Mouse (Mus musculus) olfactory bulb, adult 2 months (tissue): ENCODE data around the gene Maneal.

ENCODE experiments used
- CTCF ChIP-seq: fragments of 200-500 bp; IDR thresholded peaks from 2 replicates; pipeline ENCODE4 v1.5.1; 2012; ENCODE audit warnings: low read depth, mild to moderate bottlenecking, low read length, moderate library complexity; ENCODE audit not compliant: insufficient read depth
- POLR2A ChIP-seq: fragments of 200-500 bp; IDR thresholded peaks from 2 replicates; pipeline ENCODE4 v1.6.1; 2012; ENCODE audit warnings: mild to moderate bottlenecking, low read depth, low read length, moderate library complexity; ENCODE audit not compliant: insufficient read depth

DNA sequence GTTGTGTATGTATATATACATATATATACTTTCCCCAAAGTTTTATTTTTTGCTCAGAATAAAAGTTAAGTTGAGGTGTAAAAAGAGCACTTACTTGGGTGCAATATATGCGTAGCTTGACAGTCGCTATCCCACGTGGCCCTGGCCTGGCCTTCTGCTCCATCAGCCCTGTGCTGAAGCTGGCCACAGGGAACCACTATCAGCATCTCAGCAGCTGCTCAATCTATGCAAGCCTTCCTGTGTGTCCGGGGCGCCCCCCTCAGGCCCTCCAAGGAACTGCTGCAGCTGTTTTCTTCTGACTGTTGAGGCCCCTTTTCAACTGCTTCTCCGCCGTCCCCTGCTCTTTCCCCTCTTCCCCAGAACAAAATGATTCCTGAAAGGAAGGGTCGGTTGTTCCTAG, 14.4 kb downstream of the Maneal start:
- TF ChIP-seq CTCF = peak; percentile 89
- no peak for TF ChIP-seq POLR2A
